Mouse (Mus musculus): ENCODE results near the gene Pet117. TPM values are rescaled to one million over a fixed set of nuclear protein-coding genes. Genes with fewer than 3 reads are reported as not detected.

Gene Pet117
- total RNA-seq, 2 experiments from 2014 or later, result 3.2 to 9.1 TPM

DNA sequence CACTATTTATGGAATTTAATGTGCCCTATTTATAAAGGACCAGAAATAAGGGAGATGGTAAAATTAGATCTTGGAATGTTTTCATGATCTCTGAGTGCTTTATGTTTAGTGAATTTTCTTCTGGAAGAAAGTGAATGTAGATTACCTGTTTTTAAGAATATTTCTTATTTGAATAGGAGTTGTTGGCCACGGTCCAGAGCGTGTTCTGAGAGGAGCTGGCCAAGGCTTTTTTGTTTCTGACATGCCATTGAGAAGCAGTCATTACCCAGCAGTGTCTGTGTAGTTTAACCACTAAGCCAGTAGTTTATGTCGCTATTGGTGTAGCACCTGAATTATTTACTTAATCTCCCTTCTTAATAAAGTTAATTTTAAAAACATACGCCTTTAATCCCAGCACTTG, 12.9 kb downstream of the Pet117 start:
- DNase-seq, result no peak

DNA sequence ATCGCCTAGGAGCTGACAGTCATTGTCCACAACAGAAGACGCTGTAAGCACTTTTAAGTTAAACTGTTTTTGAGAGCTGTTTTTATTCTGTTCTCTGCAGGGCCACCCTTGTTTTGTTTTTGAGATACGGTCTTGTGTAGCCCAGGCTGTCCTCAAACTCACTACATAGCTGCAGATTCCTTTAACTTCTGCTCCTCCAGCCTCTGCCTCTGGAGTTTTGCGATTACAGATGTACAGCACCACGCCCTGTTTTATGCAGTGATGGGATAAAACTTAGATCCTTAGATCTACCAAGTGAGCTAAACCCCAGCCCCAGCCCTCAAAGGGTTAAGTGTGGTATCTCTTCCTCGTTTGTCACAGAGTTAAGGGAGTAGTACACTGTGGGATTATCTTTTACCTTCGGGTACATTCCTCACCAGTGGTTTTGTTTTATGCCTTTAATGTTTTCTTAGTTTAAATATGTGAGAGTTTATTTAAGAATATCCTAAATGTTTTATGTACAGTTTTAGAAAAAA, 13.9 kb downstream of the Pet117 start:
- no peak for DNase-seq

DNA sequence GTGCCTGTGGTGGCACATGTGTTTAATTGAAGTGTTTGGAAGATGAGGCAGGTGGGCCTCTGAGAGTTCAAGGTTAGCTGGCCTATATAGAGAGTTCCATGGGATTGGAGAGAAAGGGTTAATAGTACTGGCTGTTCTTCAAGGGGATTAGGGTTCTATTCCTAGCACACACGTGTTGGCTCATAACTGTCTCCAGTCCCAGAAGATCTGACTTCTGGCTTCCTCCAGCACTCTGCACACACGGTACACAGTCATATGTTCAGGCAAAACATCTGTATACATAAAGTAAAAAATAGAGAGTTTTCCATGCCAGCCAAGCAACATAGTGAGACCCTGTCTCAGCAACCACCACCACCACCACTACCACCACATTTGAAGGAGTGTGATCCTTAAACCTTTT, 17.5 kb downstream of the Pet117 start:
- no peak for DNase-seq

DNA sequence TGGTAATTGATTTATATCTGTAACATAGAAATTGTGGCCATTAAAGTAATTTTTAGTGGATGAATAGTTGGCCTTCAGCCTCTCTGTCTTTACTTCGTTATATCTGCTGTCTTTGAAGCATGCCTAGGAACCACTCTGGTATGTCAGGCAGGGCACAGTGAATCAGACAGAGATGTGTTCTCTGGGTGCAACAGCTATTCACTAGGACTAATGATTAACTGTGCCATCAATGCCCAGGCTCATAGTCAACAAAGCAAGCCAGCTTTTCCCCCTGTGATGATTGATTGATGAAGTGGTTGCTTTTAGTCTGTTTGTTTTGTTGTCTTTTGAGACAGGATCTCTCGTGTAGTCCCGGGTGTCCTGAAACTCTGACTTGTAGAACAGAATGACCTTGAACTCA, 19.6 kb downstream of the Pet117 start:
- DNase-seq, result no peak

DNA sequence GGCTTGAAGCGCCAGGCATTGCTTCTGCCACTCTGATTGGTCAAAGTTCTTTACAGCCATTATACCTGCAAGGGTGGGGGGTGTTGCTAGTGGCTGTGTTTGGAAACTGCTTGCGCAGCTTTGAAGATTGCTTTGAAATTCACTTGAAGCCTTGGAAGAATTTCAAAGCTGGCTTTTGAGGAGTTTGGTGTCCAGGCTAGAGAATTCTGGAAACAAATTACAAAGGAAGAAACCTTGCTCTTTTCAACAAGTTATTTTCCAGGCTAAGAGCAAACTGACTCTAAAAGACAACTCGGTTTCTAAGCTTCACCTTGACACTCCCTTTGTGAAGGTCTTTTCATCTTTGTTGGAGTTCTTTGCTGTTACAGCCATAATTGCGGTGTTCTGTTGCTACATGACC, 30.7 kb downstream of the Pet117 start:
- DNase-seq, result no peak

DNA sequence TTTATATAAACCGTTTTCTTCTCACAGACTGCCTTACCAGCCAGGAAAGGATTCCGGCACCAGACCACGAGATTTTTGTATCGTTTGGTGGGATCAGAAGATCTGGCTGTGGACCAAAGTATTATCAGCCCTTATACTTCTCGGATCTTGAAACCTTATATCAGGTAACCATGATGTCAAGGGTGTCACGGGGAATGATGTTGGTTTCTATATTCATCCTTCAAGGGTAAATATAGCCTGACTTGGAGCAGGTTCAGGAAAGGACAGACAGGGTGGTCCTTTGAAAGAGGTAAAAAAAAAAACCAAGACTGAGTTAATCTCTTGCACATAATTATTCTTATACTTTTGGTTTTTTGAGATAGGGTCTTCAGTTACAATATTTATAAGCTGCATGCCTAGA, 31.9 kb downstream of the Pet117 start:
- no peak for DNase-seq

DNA sequence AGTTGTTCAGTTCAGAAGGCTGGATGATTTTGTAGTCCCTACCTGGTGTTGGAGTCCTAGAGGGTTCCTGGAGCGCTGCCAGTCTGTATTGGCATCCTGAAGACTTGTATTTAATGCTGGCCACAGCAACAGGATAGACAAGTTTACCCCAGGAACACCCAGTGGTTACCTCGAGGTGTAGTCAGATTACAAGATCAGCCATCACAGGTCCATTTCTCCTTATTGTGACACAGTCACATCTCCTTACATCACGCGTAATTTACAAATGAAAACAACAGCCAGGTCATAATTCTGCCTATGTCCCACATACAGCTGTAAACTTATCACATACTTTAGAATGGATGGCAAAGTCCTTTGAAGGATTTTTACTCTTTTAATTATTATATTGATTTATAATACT, 40.2 kb downstream of the Pet117 start:
- DNase-seq, result no peak

DNA sequence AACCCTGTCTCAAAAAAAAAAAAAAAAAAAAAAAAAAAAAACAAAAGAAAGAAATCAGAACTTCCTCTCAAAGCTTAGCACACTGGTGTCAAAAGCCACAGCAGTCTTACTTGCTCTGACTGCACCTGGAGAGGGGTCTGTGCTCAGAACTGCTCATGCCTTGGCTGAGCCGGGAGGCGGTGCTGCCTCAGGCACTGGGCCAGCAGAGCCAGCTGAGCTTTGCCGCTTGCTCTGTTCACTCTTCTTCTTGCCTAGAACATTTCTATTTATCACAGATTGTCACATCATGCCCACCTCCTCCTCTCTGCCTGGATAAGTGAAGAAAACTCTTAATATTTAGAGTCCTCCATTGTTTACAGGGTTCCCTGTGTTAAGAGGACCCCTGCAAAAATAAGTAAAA, 41.8 kb downstream of the Pet117 start:
- DNase-seq, result peak; percentile 29

DNA sequence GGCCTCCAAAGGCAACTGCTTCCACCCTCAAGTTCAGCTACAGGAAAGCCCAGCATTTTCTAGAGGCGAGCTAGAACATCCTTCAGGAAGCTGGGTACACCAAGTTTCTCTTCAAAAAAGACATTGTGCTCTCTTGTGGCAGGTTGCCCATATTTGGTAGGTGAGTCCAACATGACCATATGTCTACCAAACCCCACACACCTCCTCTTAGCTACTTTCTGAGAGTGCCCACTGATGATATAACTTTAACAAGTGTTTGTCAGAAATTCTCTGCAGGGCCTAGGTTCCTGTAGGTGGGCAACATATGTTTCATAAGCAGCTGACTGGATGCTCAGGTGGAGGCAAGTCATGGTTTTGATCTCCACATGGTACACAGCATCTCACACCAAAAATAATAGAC, 45.9 kb downstream of the Pet117 start:
- DNase-seq, result no peak

DNA sequence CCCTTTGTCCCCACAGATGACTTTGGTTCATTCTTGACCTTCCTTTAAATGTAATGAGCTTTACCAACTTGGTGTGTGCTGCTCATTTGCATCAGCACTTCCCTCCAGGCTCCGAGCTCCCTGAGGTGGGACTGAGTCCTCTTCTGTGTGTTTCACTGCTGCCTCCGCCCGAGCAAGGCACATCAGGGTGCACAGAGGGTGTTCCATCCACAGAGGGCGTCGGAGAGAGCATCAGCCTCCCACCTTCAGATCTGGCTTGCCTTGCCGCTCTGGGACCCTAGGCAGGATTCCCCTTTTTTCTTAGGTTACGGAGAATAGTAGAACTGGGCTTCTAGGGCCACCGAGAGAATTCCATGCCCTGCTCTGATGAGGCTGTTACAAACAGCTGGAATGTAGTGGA, 48.1 kb downstream of the Pet117 start:
- DNase-seq, result no peak

DNA sequence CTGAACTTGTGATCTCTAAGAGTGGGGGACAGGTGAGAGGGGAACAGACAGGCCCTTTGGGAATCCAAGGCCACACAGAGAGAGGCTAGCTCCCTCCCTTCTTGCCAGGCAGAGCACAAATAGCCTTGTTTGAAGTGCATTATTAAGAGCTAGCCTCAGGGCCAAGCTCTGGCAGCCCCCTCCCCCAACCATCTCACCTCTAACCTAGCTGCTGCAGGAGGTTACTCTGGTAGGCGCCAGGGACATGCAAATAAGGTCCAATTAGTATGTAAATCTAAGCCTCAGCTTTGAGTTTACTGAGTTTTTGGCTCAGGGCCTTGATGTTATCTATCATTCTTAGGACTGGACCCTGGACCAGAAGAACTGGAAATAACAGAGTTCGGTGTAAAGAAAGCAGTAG, 49.3 kb downstream of the Pet117 start:
- no peak for DNase-seq

DNA sequence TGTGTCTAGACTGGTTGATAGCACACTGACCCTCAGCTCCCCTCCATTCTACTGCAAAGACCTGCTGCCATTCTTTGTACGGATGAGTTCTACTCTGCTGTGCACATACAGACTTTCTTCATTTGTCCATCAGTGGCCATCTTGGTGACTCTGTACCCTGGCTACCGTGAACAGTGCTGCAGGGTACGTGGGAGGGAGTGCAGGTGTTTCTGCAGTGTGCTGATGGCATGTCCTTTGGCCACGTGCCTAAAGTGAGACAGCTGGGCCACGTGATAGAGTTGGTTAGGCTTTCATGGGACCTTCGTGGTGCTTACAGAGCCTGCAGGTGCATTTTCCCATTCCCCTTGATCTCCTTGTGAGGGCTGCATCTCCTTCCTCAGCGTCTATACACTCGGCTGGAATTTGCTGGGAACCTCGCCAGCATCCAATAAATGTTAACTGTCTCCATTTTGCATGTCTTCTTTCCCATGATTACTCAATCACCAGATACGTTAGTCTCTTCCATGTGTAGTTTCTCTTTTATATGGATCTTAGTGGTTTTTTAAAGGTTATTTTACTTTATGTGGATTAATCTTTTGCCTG, 53.4 kb downstream of the Pet117 start:
- no peak for DNase-seq

Other genes with a start within 250 kb of the Pet117 start
- gene Mgme1, start 98.3 kb upstream of the Pet117 start, total RNA-seq (2021), result 1 to 10 TPM; 5.9 to 6.3 TPM
- gene Snx5, start 98.1 kb upstream of the Pet117 start, total RNA-seq (2021), result 10 to 100 TPM; 64.5 to 79.8 TPM
- not detected for gene Ovol2, start 36.9 kb upstream of the Pet117 start, total RNA-seq (2021)
- gene Kat14, start within 50 bp of the Pet117 start, total RNA-seq (2021), result 10 to 100 TPM; 21.9 to 22.3 TPM
- 1 to 10 TPM in 1 of 2 experiments, under 1 TPM in 1; 0.68 to 1.2 TPM for gene Dzank1, start 158.4 kb downstream of the Pet117 start, total RNA-seq (2021)
- gene Polr3f, start 158.7 kb downstream of the Pet117 start, total RNA-seq (2021), result 10 to 100 TPM; 11.8 TPM
- gene Rbbp9, start 181.9 kb downstream of the Pet117 start, total RNA-seq (2021), result 1 to 10 TPM; 9.0 to 9.9 TPM
- 10 to 100 TPM; 15.1 to 21.3 TPM for gene Sec23b, start 187.2 kb downstream of the Pet117 start, total RNA-seq (2021)
- gene Smim26, start 225.1 kb downstream of the Pet117 start, total RNA-seq (2021), result 10 to 100 TPM; 45.4 to 49.9 TPM
- 10 to 100 TPM; 14.2 to 15.8 TPM for gene Dtd1, start 230.9 kb downstream of the Pet117 start, total RNA-seq (2021)

Data from gastrocnemius, postnatal 10 days (tissue).